Mouse (Mus musculus) testis, postnatal 14 days (tissue): Measurements from ENCODE around the gene Rap1b.

Experiments
- DNase-seq: peaks from one replicate; pipeline ENCODE4 v3.0.0; 2021; ENCODE audit warnings: low spot score

Gene Rap1b

GRCm38 (mm10) chr10:117858241-117858640 lies 12.4 kb upstream of the Rap1b start:
- DNase-seq, result no peak

DNA sequence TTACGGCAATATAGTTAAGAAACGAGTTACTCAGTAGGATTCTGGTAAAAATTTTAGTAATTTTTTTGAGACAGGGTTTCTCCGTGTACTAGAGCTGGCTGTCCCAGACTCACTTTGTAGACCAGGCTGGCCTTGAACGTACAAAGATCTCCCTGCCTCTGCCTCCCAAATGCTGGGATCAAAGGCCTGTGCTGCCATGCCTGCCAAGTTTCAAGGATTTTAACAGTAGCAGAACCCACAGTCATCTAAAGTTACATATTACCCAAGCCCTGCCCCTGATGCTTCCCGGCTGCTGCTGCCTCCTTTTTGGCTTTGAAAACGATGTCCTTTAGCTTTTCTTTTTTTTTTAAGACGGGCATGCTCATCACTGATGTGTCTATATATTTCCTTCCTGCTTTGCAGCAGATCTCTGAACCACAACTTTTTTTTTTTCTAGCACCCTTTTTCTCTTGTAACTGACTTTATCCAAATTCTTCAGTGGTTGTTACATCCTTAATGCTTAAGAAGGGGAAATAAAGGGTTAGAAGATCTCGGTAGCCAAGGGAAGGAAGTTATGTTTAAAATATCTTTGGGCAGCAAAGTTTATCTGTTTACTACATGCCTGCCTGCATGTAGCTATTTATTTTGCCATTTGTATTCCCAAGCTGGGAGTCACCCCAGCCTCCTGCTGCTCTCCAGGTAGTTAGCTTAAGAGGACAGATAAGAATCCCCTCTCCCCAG lies 10.3 kb upstream of the Rap1b start:
- DNase-seq, result no peak

DNA sequence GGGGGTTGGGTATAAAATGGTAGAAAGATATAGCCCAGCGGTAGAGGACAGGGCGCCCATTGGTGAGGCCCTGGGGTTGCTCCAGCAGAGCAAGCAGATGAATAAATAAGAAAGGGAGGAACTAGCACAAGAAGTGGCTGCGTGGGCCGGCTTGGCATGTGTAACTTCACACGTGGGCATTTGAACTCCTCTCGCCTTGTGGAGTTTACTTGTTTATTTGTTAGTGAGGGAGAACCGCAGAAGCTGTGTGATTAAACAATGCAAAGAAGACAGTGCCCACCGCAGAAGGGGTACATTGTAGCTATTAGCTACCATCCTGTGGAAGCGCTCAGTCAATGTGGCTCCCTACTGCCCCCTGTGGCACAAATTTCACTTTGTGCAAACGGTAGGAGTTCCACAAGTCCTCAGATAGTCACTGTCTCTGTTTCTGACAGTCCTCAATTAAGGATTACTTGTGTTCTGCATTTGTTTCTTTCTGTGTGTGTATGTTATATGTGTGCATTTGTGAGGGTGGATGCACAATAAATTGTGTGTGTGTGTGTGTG lies 6.9 kb upstream of the Rap1b start:
- peak; percentile 46 for DNase-seq

- no peak for DNase-seq
Measured at GRCm38 (mm10) chr10:117848981-117849380, 3.1 kb upstream of the Rap1b start.

- DNase-seq, result no peak
Measured at GRCm38 (mm10) chr10:117846796-117847195, 961 bp upstream of the Rap1b start.

DNA sequence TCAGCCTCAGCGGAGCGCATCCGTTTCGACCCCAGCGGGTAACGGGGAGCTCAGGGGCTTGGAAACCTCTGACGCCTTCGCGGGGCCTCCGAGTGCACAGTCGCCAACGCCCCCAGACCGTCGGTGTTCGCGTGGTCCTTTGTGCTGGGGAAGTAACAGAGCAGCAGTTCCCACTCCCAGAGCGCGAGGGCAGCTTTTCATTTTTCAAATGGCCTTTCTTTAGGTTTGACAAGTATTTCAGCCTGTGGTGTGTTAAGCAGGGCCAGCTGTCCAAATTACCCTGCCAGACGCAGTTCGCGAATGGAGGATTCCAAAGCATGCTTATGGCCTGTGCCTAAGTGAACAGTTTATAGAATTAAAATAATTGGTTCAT lies 411 bp upstream of the Rap1b start:
- DNase-seq, result no peak

- DNase-seq, result peak; percentile 70
Measured at GRCm38 (mm10) chr10:117844782-117845596, 846 bp downstream of the Rap1b start.

DNA sequence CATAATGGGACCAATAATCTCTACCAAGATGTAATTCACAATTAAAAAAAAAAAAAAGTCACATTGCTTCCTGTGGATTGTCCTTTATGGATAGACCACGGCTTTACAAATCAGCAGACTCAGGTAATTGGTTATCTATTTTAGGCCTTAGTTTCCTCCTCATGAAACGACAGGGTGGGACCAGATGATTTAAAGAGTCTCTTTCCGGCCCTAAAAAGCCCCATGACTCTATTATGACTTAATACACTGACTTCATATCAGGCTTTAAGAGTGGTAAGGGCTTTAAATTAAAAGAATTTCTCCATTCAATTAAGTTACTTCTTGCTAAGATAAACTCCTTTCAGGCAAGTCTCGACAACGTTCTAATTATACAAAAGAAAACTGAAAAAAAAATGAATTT lies 1.6 kb downstream of the Rap1b start:
- DNase-seq, result no peak

DNA sequence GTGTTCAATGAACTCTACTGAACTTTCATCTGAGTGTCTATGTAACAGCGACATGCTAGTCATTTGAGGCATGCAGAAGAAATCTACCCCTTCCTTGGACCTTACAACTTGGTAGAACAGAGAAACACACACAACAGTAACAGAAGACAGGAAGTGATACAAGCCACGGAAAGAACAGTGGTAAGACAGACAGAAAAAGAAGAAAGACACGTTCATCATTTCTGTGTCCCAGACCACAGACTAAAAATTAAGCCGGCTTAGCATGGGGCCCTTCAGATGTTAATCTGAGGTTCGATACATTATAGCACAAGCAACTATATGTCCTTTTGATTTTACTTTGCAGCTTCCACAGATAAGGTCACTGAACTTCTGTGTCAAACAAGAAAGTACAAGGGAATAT lies 2.1 kb downstream of the Rap1b start:
- no peak for DNase-seq

GRCm38 (mm10) chr10:117841765-117842164 lies 4.1 kb downstream of the Rap1b start:
- no peak for DNase-seq

- no peak for DNase-seq
Measured at GRCm38 (mm10) chr10:117840431-117840995, 5.3 kb downstream of the Rap1b start.

- DNase-seq, result no peak
Measured at GRCm38 (mm10) chr10:117839737-117840136, 6.1 kb downstream of the Rap1b start.

GRCm38 (mm10) chr10:117838924-117839323 lies 6.9 kb downstream of the Rap1b start:
- DNase-seq, result no peak

GRCm38 (mm10) chr10:117836354-117836753 lies 9.5 kb downstream of the Rap1b start:
- DNase-seq, result no peak

- DNase-seq, result no peak
Measured at GRCm38 (mm10) chr10:117835453-117835852, 10.4 kb downstream of the Rap1b start.

DNA sequence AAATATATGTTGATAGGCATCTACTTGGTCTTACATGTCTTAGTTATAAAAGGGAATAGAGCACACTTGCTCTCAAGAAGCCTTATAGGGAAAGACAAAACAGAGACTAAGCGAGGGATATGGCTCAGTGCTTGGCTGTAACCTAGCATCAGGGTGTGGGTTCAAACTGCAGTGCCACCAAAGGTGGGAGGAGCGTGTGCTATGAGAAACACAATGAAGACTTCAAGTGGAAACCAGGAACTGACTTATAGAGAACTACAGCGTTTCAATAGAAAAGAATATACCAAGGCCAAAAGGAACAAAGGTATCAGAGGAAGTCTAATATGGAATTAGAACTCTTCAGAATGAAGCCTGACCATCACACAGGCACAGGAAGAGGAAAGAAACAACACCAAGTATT lies 15.0 kb downstream of the Rap1b start:
- no peak for DNase-seq

DNA sequence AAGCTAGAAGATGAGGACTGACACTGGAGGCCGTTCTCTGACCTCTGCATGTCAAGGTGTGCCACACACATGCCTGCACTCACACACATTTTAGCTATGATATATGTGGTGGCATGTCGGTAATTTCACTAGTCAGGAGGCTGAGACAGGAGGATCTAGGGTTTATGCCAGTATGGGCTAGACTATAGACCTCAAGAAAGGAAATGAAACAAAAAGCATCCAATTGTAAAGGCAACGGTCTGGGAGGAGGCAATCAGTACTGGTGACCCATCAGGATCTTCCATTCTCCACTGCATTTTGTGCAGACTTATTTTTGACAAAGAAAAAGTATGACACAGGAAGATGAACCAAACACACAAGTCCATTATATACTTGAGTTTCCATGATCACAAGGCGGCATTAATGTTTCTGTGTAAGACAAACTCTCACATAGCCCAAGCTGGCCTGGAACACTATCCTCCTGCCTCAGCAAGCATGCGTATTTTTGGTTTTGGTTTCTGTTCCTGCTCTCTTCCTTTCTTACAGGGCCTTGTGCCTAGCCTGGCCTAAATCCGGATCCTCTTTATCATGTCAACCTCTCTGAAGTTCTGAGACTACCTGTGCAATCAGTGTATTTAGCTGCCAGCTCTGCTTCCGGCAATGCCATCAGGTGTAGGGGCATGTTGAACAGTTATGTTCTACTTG lies 16.2 kb downstream of the Rap1b start:
- DNase-seq, result no peak

DNA sequence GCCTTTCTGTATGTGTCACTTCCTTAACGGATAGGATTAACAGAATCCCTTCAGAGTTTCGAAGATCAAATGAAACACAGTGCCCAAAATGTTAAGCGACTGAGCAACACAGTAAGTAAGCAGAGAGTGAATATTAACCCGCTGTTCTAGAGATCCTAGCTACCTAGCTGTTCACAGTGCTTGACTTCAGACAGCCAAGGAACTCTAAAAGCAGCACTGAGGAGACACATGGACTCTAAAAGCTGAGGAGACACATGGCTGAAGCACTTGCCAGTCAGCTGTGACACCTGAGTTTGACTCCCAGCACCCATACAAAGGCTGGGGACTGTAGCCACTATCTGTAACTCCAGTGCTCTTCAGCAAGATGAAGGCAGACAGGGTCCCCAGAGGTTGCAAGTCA lies 16.8 kb downstream of the Rap1b start:
- no peak for DNase-seq

- no peak for DNase-seq
Measured at GRCm38 (mm10) chr10:117828536-117828935, 17.3 kb downstream of the Rap1b start.

GRCm38 (mm10) chr10:117824647-117825046 lies 21.2 kb downstream of the Rap1b start:
- DNase-seq, result no peak

DNA sequence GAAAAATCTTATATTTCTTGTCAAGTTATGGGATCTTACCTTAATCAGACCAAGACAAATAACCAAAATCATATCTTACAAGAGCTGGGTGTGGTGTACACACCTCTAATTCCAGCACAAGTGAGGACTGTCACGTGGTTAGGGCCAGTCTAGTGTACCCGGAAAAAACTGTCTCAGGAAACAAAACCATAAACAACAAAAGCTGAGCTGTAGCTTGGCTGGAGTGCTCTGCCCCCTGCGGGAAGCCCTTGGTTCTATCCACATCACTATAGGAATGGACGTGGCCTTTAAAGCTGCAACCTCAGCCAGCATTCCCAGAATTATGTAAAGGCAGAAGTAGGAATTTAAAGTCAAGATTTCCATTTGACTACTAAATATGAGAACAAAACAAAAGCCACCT lies 21.7 kb downstream of the Rap1b start:
- no peak for DNase-seq

DNA sequence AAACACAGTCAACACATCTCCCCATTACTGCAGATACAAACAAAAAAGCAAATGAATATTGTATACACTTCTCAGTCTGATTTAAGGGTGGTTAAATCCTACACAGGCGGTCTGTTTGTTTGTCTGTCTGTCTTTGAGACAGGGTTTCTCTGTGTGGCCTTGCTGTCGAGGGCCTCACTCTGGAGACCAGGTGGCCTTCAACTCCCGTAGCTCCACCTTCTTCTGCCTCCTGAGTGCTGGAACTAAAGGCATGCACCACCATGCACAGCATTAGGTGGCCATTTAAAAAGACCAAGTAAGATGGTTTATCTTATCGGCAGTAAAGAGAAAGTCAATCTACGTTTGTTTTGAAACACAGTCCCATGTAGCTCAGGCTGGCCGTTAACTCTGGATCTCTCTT lies 22.5 kb downstream of the Rap1b start:
- DNase-seq, result no peak
